Mouse (Mus musculus) gastrocnemius, adult 8-10 months (tissue): ENCODE data around the gene Oser1. TPM values are rescaled to one million over a fixed set of nuclear protein-coding genes. Genes with fewer than 3 reads are reported as not detected.
"Not testable (repeated sequence)": the region's sequence is repeated elsewhere in the genome, so short reads cannot be mapped to it uniquely, and the experiment has no call there.

Source experiments
- DNase-seq, 2 experiments: peaks; one replicate each; pipeline ENCODE4 v3.0.0; 2022; ENCODE audit warnings: low spot score in 2 of 2
- total RNA-seq, 4 experiments: library from RNA; stranded (reverse); gene quantifications; 2 replicates each; pipeline ENCODE4 v1.2.4; 2022

Oser1 gene
- 10 to 100 TPM; 30.7 to 34.5 (median 32.9) TPM for total RNA-seq

GRCm38 (mm10) chr2:163424597-163424996 lies at the start of gene Oser1:
TSS of gene Oser1 (minus strand) at chr2:163424697.
- DNase-seq: no peak

- peak; percentile 91 to 92 for DNase-seq
These were observed 48.0 kb upstream of the Oser1 start, which contains the start of gene Fitm2 for GRCm38 (mm10) chr2:163472466-163472851. TSS of gene Fitm2 (minus strand) at chr2:163472629.

GRCm38 (mm10) chr2:163471710-163472465 lies 47.4 kb upstream of the Oser1 start:
- no peak for DNase-seq

- DNase-seq: no peak
These were observed 46.6 kb upstream of the Oser1 start for GRCm38 (mm10) chr2:163471136-163471535.

- DNase-seq: no peak
These were observed 45.2 kb upstream of the Oser1 start for GRCm38 (mm10) chr2:163469711-163470110.

- DNase-seq: no peak
These were observed 44.4 kb upstream of the Oser1 start for GRCm38 (mm10) chr2:163468866-163469265.

- DNase-seq: no peak
These were observed 43.1 kb upstream of the Oser1 start for GRCm38 (mm10) chr2:163467585-163467984.

GRCm38 (mm10) chr2:163466771-163467170 lies 42.3 kb upstream of the Oser1 start:
- no peak for DNase-seq

GRCm38 (mm10) chr2:163464562-163464961 lies 40.1 kb upstream of the Oser1 start:
- no peak for DNase-seq

GRCm38 (mm10) chr2:163463998-163464397 lies 39.5 kb upstream of the Oser1 start:
- no peak for DNase-seq

- no peak for DNase-seq
These were observed 38.8 kb upstream of the Oser1 start for GRCm38 (mm10) chr2:163463251-163463769.

GRCm38 (mm10) chr2:163462801-163463200 lies 38.3 kb upstream of the Oser1 start:
- DNase-seq: no peak

- DNase-seq: no peak
These were observed 37.9 kb upstream of the Oser1 start for GRCm38 (mm10) chr2:163462386-163462785.

GRCm38 (mm10) chr2:163461307-163461706 lies 36.8 kb upstream of the Oser1 start:
- not testable (repeated sequence) for DNase-seq

- no peak for DNase-seq
These were observed 36.1 kb upstream of the Oser1 start for GRCm38 (mm10) chr2:163460622-163461021.

- DNase-seq: peak; percentile 31 to 67
These were observed 34.9 kb upstream of the Oser1 start for GRCm38 (mm10) chr2:163459380-163459779.

GRCm38 (mm10) chr2:163458539-163459265 lies 34.2 kb upstream of the Oser1 start:
- peak; percentile 32 to 60 for DNase-seq

- DNase-seq: no peak
These were observed 28.9 kb upstream of the Oser1 start for GRCm38 (mm10) chr2:163453378-163453777.

- no peak for DNase-seq
These were observed 28.2 kb upstream of the Oser1 start for GRCm38 (mm10) chr2:163452738-163453137.

GRCm38 (mm10) chr2:163450668-163451295 lies 26.3 kb upstream of the Oser1 start:
- DNase-seq: no peak

- no peak for DNase-seq
These were observed 24.8 kb upstream of the Oser1 start for GRCm38 (mm10) chr2:163449276-163449675.

- no peak for DNase-seq
These were observed 22.9 kb upstream of the Oser1 start for GRCm38 (mm10) chr2:163447375-163447774.
